Mouse (Mus musculus) brown adipose tissue, adult 24 weeks (tissue): ENCODE results near the gene Prpf38a. TPM values are rescaled to one million over a fixed set of nuclear protein-coding genes. Genes with fewer than 3 reads are reported as not detected.

Experiments
- H3K27ac ChIP-seq: fragments of 200-500 bp; replicated peaks from 2 replicates; pipeline ENCODE4 v1.5.1; 2012; ENCODE audit warnings: low read depth, mild to moderate bottlenecking, low read length
- H3K4me1 ChIP-seq: fragments of 200-500 bp; 2 replicates; pipeline ENCODE4 v1.6.1; 2012; ENCODE audit warnings: low read length, mixed read lengths; ENCODE audit not compliant: control insufficient read depth, insufficient read depth, insufficient read length
- H3K4me3 ChIP-seq: fragments of 200-500 bp; 2 replicates; pipeline ENCODE4 v1.5.1; 2012; ENCODE audit warnings: low read depth, mild to moderate bottlenecking, low read length, moderate library complexity; ENCODE audit not compliant: insufficient read depth
- polyA plus RNA-seq: library from polyadenylated mRNA; stranded (reverse); fragments of >200 nt; gene quantifications from 2 replicates; pipeline ENCODE4 v1.2.4, GENCODE M21; 2012; ENCODE audit not compliant: missing spikeins, insufficient read depth, insufficient read length

The Prpf38a gene
- polyA plus RNA-seq: 21.7 and 24.2 TPM in 2 replicates

GRCm38 (mm10) chr4:108578840-108579742 lies at the start of gene Prpf38a, which contains the start of gene Orc1:
Gene Prpf38a (minus strand): TSS chr4:108579336.
Gene Orc1 (plus strand): TSS chr4:108579423.
- peaks cover 2% of the 10 kb centered on the region for H3K4me1 ChIP-seq
- H3K4me3 ChIP-seq: peak within 1 kb of the TSS; percentile 99
- peak within 1 kb of the TSS; percentile 69 for H3K27ac ChIP-seq

GRCm38 (mm10) chr4:108627066-108627465 lies 47.9 kb upstream of the Prpf38a start:
- H3K4me1 ChIP-seq: no peaks in the 10 kb centered on the region
- no peak overlapping the region for H3K27ac ChIP-seq
- no peak overlapping the region for H3K4me3 ChIP-seq

GRCm38 (mm10) chr4:108621504-108621903 lies 42.4 kb upstream of the Prpf38a start:
- H3K4me1 ChIP-seq: peaks cover 6% of the 10 kb centered on the region; the same call in 1 of the 2 replicates
- H3K27ac ChIP-seq: no peak overlapping the region
- H3K4me3 ChIP-seq: no peak overlapping the region; the same call in 1 of the 2 replicates

- no peak overlapping the region for H3K27ac ChIP-seq
- peak overlapping the region; percentile 78 for H3K4me3 ChIP-seq
- H3K4me1 ChIP-seq: peaks cover 6% of the 10 kb centered on the region; the same call in 1 of the 2 replicates
Observed at GRCm38 (mm10) chr4:108620536-108620935, 41.4 kb upstream of the Prpf38a start.

- Histone ChIP-seq H3K4me3 (peak within 1 kb of the TSS; percentile 78), H3K4me1 (peaks cover 6% of the 10 kb centered on the region; the same call in 1 of the 2 replicates), H3K27ac (peak within 1 kb of the TSS; percentile 39)
Observed at GRCm38 (mm10) chr4:108619587-108620341, 40.6 kb upstream of the Prpf38a start, which contains the start of gene Cc2d1b. Gene Cc2d1b (plus strand): TSS chr4:108619940.

GRCm38 (mm10) chr4:108619165-108619564 lies 40.0 kb upstream of the Prpf38a start:
- H3K4me3 ChIP-seq: peak overlapping the region; percentile 78
- no peak overlapping the region for H3K27ac ChIP-seq
- peaks cover 6% of the 10 kb centered on the region; the same call in 1 of the 2 replicates for H3K4me1 ChIP-seq

- H3K4me1 ChIP-seq: peaks cover 6% of the 10 kb centered on the region; the same call in 1 of the 2 replicates
- H3K27ac ChIP-seq: no peak overlapping the region
- H3K4me3 ChIP-seq: peak overlapping the region; percentile 78; the same call in 1 of the 2 replicates
Observed at GRCm38 (mm10) chr4:108618586-108618985, 39.5 kb upstream of the Prpf38a start.

GRCm38 (mm10) chr4:108610935-108611334 lies 31.8 kb upstream of the Prpf38a start:
- Histone ChIP-seq H3K4me3 (no peak overlapping the region), H3K4me1 (no peaks in the 10 kb centered on the region), H3K27ac (no peak overlapping the region)

GRCm38 (mm10) chr4:108608651-108609050 lies 29.5 kb upstream of the Prpf38a start:
- no peak overlapping the region for H3K4me3 ChIP-seq
- H3K27ac ChIP-seq: no peak overlapping the region

GRCm38 (mm10) chr4:108601870-108602269 lies 22.7 kb upstream of the Prpf38a start:
- no peaks in the 10 kb centered on the region for H3K4me1 ChIP-seq
- no peak overlapping the region for H3K4me3 ChIP-seq
- H3K27ac ChIP-seq: no peak overlapping the region

More at GRCm38 (mm10) chr4:108608651-108609050, 29.5 kb upstream of the Prpf38a start:
- no peaks in the 10 kb centered on the region for H3K4me1 ChIP-seq

- Histone ChIP-seq H3K4me1 (no peaks in the 10 kb centered on the region), H3K27ac (no peak overlapping the region), H3K4me3 (no peak overlapping the region)
Observed at GRCm38 (mm10) chr4:108598306-108598705, 19.2 kb upstream of the Prpf38a start.

GRCm38 (mm10) chr4:108595785-108596184 lies 16.6 kb upstream of the Prpf38a start:
- no peaks in the 10 kb centered on the region for H3K4me1 ChIP-seq
- H3K4me3 ChIP-seq: no peak overlapping the region
- no peak overlapping the region for H3K27ac ChIP-seq

- no peak overlapping the region for H3K27ac ChIP-seq
Observed at GRCm38 (mm10) chr4:108593376-108593775, 14.2 kb upstream of the Prpf38a start.

GRCm38 (mm10) chr4:108579743-108580411 lies 741 bp upstream of the Prpf38a start:
- Histone ChIP-seq H3K4me1 (peaks cover 2% of the 10 kb centered on the region), H3K4me3 (peak overlapping the region; percentile 78), H3K27ac (no peak overlapping the region)

More at GRCm38 (mm10) chr4:108593376-108593775, 14.2 kb upstream of the Prpf38a start:
- H3K4me3 ChIP-seq: no peak overlapping the region
- H3K4me1 ChIP-seq: no peaks in the 10 kb centered on the region
